Mouse (Mus musculus) common myeloid progenitor, adult 5-6 weeks (primary cell): ENCODE data around the gene Sertad3. TPM values are rescaled to one million over a fixed set of nuclear protein-coding genes. Genes with fewer than 3 reads are reported as not detected.
A peak's percentile ranks its signal among the peaks of the same experiment; 100 is the strongest.
"Not testable (repeated sequence)": the region's sequence is repeated elsewhere in the genome, so short reads cannot be mapped to it uniquely, and the experiment has no call there.

Experiments used
- ATAC-seq: replicated peaks from 2 replicates; pipeline ENCODE4 v1.8.0; 2016; ENCODE audit warnings: low read depth, mild to moderate bottlenecking, moderate TSS enrichment, inconsistent platforms; ENCODE audit not compliant: poor library complexity, severe bottlenecking
- total RNA-seq: library from RNA; stranded (forward); fragments of 200-1000, 187-1606 nt; gene quantifications from 2 replicates; pipeline ENCODE4 v1.2.3, GENCODE M21; 2017

The Sertad3 gene
- total RNA-seq, 1 experiment from 2014 or later = 9.6 TPM

- ATAC-seq = no peak
Measured at GRCm38 (mm10) chr7:27490227-27490542, 16.6 kb downstream of the Sertad3 start.

GRCm38 (mm10) chr7:27490543-27491329 lies 17.2 kb downstream of the Sertad3 start:
- peak; percentile 61 for ATAC-seq

DNA sequence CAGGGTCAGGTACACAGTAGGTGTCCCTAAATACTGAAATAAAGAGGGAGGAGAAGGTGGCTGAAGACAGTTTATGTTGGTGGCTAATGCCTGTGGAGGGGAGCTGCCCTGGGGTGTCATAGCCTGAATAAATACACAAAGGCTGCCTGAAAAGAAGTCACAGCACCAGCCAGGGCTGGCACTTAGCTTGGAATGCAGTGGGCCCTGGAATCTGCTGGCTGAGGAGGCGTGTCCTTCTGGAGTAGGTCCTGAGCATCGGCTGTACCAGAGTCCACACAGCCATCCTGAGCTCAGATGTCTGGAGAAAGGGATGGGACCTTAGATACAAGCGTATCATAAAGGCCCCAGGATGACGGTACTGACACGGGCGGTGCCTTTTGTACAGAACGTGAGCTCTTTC lies 18.3 kb downstream of the Sertad3 start:
- ATAC-seq = no peak

- ATAC-seq = no peak
Measured at GRCm38 (mm10) chr7:27493022-27493421, 19.5 kb downstream of the Sertad3 start.

DNA sequence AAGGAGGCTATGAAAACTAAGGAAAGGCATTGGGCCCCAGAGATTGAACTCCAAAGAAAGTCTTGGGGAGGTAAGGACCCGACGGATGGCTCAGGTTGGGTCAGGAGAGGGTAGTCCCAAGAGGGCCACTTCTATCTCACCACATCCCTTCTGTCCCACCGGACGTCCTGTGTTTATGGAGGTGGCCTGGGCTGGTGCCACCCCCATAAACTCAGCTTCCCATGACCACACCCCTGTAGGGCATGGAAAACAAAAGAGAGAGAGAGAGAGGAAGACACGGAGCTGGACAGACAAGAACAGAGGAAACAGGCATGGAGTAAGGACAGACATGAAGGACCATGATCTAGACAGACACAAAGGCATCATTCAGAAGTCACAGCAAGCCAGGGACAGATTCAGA lies 19.9 kb downstream of the Sertad3 start:
- ATAC-seq = no peak

DNA sequence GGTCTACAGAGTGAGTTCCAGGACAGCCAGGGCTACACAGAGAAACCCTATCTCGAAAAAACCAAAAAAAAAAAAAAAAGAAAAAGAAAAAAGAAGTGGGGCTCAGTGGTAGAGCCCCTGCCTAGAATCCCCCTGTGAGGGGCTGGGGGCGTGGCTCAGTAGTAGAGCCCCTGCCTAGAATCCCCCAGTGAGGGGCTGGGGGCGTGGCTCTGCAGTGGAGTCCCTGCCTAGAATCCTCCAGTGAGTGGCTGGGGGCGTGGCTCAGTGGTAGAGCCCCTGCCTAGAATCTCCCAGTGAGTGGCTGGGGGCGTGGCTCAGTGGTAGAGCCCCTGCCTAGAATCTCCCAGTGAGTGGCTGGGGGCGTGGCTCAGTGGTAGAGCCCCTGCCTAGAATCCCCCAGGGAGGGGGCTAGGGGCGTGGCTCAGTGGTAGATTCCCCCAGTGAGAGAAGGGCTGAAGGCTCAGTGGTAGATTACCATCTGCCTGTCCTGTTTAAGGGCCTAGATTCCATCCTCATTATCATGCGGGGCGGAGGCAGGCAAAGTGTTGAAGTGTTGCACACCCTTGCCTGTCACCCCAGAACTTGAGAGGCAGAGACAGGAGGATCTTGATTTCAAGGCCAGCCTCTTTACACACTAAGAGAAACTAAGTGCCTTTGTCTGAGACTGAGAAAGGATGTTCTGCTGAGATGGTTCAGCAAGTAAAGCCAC lies 21.2 kb downstream of the Sertad3 start:
- not testable (repeated sequence) for ATAC-seq

DNA sequence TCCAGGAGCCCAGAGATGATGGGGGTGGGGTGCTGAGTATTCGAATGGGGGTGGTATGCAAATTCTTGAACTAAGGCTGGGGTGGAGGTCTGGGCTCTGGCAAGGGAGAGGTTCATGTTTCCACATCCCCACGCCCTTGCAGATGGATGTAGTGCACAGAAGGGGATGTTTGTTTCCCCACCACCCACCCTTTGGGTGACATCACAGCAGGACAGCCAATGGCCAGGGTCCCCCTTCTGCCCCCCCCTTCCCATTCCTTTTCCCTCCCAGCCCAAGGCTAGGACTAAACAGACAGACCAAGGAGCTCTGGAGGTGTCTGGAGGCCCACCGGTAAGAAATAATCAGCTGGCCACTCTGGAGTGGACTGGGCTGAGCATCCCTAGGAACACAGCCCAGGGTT lies 25.5 kb downstream of the Sertad3 start, which contains the start of gene Prx:
TSS of gene Prx (plus strand) at position 289 of the 400 bp plus-strand sequence.
- no peak for ATAC-seq

- ATAC-seq = no peak
Measured at GRCm38 (mm10) chr7:27501620-27502019, 28.1 kb downstream of the Sertad3 start.

DNA sequence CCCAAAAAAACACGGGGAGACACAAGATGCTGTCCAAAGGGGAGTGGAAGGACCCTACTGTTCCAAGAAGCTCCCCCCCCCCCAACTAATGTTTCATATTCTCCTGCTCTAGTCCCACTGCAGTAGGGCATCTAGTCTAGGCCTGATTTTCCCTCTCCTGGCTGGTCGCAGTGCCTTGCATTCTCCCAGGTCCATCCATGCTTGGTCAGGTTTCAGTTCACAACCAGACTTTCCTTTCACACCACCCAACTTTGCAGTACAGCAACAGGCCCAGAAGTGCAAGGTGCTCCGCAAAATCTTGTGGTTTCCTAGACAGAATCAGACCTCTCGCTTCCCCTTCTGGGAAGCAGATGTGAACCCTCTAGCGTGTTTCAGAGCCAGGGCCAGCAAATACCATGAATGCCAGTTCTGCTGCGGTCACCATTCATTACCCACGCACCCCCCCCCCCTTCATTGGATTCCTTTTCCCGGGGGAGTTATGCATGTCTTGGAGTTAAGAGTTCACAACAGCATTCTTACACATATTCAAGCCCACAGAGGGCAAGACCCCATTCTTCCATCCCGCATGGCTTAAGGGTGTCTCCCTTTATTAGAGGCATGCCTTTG lies 33.3 kb downstream of the Sertad3 start:
- ATAC-seq = peak; percentile 26

- peak; percentile 86 for ATAC-seq
Measured at GRCm38 (mm10) chr7:27507711-27508647, 34.4 kb downstream of the Sertad3 start.

GRCm38 (mm10) chr7:27508648-27509005 lies 35.1 kb downstream of the Sertad3 start:
- ATAC-seq = peak; percentile 68

DNA sequence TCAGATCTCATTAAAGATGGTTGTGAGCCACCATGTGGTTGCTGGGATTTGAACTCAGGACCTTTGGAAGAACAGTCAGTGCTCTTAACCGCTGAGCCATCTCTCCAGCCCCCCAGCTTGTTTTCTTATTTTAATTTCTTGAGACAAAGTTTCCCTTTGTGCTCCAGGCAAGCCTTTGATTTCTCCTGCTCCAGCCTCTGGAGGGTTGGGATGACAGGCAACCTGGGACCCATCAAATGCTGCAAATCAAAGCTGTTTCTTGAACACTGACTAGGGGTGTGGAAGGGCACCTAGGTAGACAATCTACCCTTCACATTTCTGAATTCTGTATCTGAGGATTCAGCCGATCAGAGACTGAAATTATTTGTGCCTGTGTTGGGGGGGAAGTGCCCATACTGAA lies 37.2 kb downstream of the Sertad3 start:
- ATAC-seq = no peak

DNA sequence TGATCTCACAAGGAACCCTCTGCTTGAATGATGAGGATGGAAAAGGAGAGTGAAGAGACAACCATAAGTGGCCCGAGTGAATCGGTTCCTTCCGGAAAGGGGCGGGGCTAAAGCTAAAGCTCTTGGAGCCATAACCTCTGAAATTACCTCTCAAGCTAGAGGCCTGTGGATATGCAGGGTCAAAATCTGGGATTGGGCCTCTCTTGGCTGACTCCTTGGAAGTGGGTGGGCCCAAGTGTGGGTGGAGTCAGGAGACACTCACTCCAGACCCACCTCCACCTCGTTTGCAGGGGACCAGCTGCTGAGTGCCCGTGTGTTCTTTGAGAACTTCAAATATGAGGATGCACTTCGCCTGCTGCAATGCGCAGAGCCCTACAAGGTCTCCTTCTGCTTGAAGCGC lies 41.4 kb downstream of the Sertad3 start:
- no peak for ATAC-seq

- no peak for ATAC-seq
Measured at GRCm38 (mm10) chr7:27518314-27518713, 44.7 kb downstream of the Sertad3 start.

DNA sequence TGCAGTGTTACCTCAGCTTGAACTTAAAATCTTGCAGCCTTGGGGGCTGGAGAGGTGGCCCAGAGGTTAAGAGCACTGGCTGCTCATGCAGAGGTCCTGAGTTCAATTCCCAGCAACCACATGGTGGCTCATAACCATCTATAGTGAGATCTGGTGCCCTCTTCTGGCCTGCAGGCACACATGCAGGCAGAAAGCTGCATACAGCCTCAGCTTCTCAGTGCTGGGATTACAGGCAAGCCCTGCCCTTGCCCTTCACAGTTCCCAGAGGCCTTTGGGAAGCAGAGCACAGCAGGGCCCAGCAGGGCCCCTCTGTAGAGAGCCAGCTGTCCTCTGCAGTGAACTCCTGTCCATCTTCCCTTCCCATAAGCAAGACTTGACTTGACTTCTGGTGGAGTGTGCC lies 46.5 kb downstream of the Sertad3 start:
- no peak for ATAC-seq

GRCm38 (mm10) chr7:27520599-27520998 lies 47.0 kb downstream of the Sertad3 start:
- ATAC-seq = no peak

DNA sequence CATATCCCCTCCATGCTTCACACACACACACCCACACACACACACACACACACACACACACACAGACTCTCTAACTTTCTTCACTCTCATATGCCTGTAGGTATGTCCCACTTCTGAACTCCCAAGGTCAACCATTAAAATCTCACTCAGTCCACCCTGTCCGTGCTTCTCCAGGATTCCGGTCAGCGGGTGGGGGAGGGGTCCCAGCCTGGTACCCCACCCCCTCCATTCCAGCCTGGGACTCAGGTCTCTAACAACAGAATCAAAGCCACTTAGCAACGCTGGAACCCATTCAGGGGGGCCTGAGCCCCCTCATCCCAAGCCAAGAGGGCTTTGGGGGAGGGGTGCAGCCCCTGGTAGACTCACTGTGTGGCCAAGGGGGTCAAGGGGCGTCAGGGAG lies 49.4 kb downstream of the Sertad3 start, which contains the start of gene Hipk4:
TSS of gene Hipk4 (plus strand) at position 301 of the 400 bp plus-strand sequence.
- ATAC-seq = no peak

- ATAC-seq = no peak
Measured at GRCm38 (mm10) chr7:27523805-27524204, 50.2 kb downstream of the Sertad3 start.

- peak; percentile 86 for ATAC-seq
Measured at GRCm38 (mm10) chr7:27526039-27526827, 52.7 kb downstream of the Sertad3 start.
